Mouse (Mus musculus) stomach, embryonic 15.5 days (tissue): ENCODE measurements around the gene Nkapl. TPM values are rescaled to one million over a fixed set of nuclear protein-coding genes. Genes with fewer than 3 reads are reported as not detected.
A peak's percentile ranks its signal among the peaks of the same experiment; 100 is the strongest.
"Not testable (repeated sequence)": the region's sequence is repeated elsewhere in the genome, so short reads cannot be mapped to it uniquely, and the experiment has no call there.

Experiments
- ATAC-seq: fragments of 200-750 bp; cut with Nextera tagmentation; 2 replicates; pipeline ENCODE4 v1.8.0; 2017; ENCODE audit warnings: low read depth, moderate number of reproducible peaks, moderate TSS enrichment; ENCODE audit not compliant: insufficient read depth, low FRiP score
- H3K27ac ChIP-seq: fragments of 300-500 bp; sonication (generic); 2 replicates; pipeline ENCODE4 v1.5.1; 2015; ENCODE audit warnings: mild to moderate bottlenecking, inconsistent platforms
- H3K27me3 ChIP-seq: fragments of 300-500 bp; sonication (generic); replicated peaks from 2 replicates; pipeline ENCODE4 v1.6.1; 2015; ENCODE audit warnings: inconsistent platforms
- H3K36me3 ChIP-seq: fragments of 300-500 bp; sonication (generic); 2 replicates; pipeline ENCODE4 v1.6.1; 2015; ENCODE audit warnings: inconsistent platforms
- H3K4me1 ChIP-seq: fragments of 300-500 bp; sonication (generic); 2 replicates; pipeline ENCODE4 v1.6.1; 2015; ENCODE audit warnings: inconsistent platforms
- H3K4me2 ChIP-seq: fragments of 300-500 bp; sonication (generic); 2 replicates; pipeline ENCODE4 v1.6.1; 2015; ENCODE audit warnings: mild to moderate bottlenecking, inconsistent platforms
- H3K4me3 ChIP-seq: fragments of 300-500 bp; sonication (generic); replicated peaks from 2 replicates; pipeline ENCODE4 v1.5.1; 2015; ENCODE audit warnings: inconsistent platforms
- H3K9ac ChIP-seq: fragments of 300-500 bp; sonication (generic); 2 replicates; pipeline ENCODE4 v1.6.1; 2015; ENCODE audit warnings: inconsistent platforms
- H3K9me3 ChIP-seq: fragments of 300-500 bp; sonication (generic); 2 replicates; pipeline ENCODE4 v1.6.1; 2016; ENCODE audit warnings: inconsistent platforms
- WGBS: fragments of 180-500 bp; shearing (Covaris S2); methylation state at CpG from one replicate; pipeline ENCODE4 v1.1.7; 2015; 5-methylcytosine and 5-hydroxymethylcytosine counted together
- polyA plus RNA-seq: library from polyadenylated mRNA; unstranded; fragments of >200 nt; fragmentation: Nextera tagmentation; extraction: Ambion mirVana; gene quantifications from 2 replicates; pipeline ENCODE4 v1.2.1, GENCODE M21; 2015

Nkapl gene
- 2.4 and 2.6 TPM in 2 replicates for polyA plus RNA-seq

DNA sequence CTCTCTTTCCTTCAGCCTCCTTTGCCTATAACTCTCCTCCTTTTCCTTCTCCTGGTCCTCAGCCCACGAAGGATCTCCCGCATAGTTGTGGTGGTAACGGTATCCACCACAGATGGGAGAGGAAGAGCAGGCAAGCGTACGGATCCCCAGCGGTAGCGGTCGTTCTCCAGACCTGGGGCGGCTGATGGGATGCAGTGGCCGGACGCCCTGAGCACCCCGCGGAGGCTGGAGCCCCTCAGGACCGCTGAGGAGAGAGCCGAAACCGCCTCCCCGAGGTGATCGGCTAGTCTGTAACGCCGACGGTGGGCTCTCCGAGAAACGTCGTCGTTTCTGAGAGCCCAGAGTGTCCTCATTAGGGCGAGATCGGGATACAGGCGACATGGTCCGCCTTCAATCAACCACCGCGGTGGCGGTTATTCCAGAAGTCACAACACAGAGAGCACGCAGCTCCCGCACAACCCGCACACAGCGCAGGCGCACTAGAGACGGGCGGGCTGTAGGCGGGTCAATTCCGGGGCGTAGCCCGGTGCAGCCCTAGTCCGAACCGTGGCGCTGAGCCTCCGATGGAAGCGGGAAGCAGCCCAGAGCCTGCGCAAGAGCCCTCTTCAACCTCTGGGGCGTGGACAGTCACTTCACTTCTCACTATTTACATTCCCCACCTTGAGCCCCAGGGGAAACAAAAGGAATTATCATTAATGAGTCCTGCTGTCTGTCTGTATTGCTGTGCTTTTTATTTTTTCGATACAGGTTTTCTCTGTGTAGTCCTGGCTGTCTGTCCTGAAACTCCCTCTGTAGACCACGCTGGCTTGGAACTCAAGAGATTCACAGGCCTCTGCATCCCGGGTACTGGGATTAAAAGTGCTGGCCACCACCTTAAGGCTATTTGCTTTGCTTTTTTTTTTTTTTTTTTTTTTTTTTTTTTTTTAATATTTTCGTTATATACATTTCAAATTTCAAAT lies at the start of gene Nkapl:
TSS of gene Nkapl (minus strand) at position 449 of the 959 bp plus-strand sequence.
- peak; percentile 100 for ATAC-seq
- H3K27me3 ChIP-seq = 0 out of 2 replicates have a peak, but pooled peaks cover 3% of the 10 kb centered on the region
- H3K36me3 ChIP-seq = no peaks in the 10 kb centered on the region
- H3K4me1 ChIP-seq = no peaks in the 10 kb centered on the region
- H3K4me2 ChIP-seq = peak within 1 kb of the TSS; percentile 96
- H3K9ac ChIP-seq = peak within 1 kb of the TSS; percentile 60
- WGBS = under 1% methylated on average over 53 of the region's 54 CpGs
- no peaks in the 10 kb centered on the region for H3K9me3 ChIP-seq
- peak within 1 kb of the TSS; percentile 66 for H3K4me3 ChIP-seq
- peak within 1 kb of the TSS; percentile 38; the same call in 1 of the 2 replicates for H3K27ac ChIP-seq

DNA sequence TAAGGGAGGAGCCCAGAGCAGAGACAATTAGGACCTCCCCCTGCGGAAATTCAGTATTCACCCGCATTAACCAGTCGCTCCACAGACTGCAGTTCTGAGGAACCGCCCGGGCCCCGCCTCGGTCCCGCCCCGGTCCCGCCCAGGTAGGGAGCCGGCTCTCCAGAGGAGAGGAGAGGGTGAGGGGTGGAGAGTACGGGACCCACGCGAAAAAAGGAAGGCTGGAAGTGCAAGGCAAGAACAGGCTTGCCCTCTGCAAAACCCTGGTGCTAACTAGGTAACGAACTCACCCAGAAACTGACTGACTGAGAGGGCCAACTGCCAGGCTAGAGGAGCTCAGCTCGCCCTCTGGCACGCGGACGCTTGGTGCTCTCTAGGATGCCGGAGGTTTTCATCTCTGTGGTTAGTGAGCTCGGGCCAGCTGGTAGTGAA lies 37.9 kb upstream of the Nkapl start:
- no peaks in the 10 kb centered on the region for H3K36me3 ChIP-seq
- no peaks in the 10 kb centered on the region for H3K9me3 ChIP-seq
- peak overlapping the region; percentile 30; the same call in 1 of the 2 replicates for H3K9ac ChIP-seq
- H3K27me3 ChIP-seq = no peaks in the 10 kb centered on the region
- WGBS = 0% methylated on average over 21 of the region's 21 CpGs
- H3K4me3 ChIP-seq = peak overlapping the region; percentile 61
- peak overlapping the region; percentile 87 for H3K27ac ChIP-seq
- peaks cover 4% of the 10 kb centered on the region; the same call in 1 of the 2 replicates for H3K4me1 ChIP-seq
- ATAC-seq = peak; percentile 98
- H3K4me2 ChIP-seq = peak overlapping the region; percentile 56

DNA sequence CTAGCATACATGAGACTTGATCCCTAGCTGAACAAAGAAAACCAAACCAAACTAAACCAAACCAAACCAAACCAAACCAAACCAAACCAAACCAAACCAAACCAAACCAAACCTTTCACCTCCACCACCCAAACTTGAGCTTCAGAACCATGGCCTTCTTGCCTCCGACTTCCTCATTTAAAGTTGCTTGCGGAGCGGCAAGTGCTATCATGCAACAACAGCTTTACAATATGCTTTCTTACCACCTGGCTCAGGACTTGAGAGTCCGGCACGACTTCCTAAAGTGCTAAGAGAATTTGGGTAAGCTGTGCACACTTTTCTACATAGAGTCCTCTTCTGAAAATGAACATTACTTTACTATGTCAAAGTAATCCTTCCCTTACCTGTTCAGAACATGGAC lies 34.0 kb upstream of the Nkapl start:
- Histone ChIP-seq H3K27me3 (no peaks in the 10 kb centered on the region), H3K4me1 (peaks cover 4% of the 10 kb centered on the region; the same call in 1 of the 2 replicates), H3K27ac (no peak overlapping the region), H3K9me3 (no peaks in the 10 kb centered on the region), H3K4me3 (no peak overlapping the region), H3K9ac (no peak overlapping the region), H3K36me3 (no peaks in the 10 kb centered on the region), H3K4me2 (no peak overlapping the region)
- 93% methylated on average over 5 of the region's 5 CpGs for WGBS
- ATAC-seq = no peak

GRCm38 (mm10) chr13:21501182-21501581 lies 32.9 kb upstream of the Nkapl start, which contains the start of gene Gm11273:
Gm11273 (minus strand) TSS chr13:21501418.
- not testable (repeated sequence) for H3K4me1 ChIP-seq, H3K9me3 ChIP-seq, H3K4me2 ChIP-seq, H3K36me3 ChIP-seq, H3K4me3 ChIP-seq, ATAC-seq, H3K27ac ChIP-seq, H3K27me3 ChIP-seq, H3K9ac ChIP-seq
- WGBS = 91% methylated on average over 17 of the region's 17 CpGs

- no peak within 1 kb of the TSS for H3K27ac ChIP-seq
- no peaks in the 10 kb centered on the region for H3K27me3 ChIP-seq
- H3K4me2 ChIP-seq = no peak within 1 kb of the TSS
- no peak within 1 kb of the TSS for H3K4me3 ChIP-seq
- H3K36me3 ChIP-seq = no peaks in the 10 kb centered on the region
- no peak for ATAC-seq
- WGBS = 89% methylated on average over 21 of the region's 21 CpGs
- H3K4me1 ChIP-seq = no peaks in the 10 kb centered on the region
- H3K9me3 ChIP-seq = no peaks in the 10 kb centered on the region
- no peak within 1 kb of the TSS for H3K9ac ChIP-seq
Measured at GRCm38 (mm10) chr13:21495080-21495479, 26.8 kb upstream of the Nkapl start, which contains the start of gene AK157302. AK157302 (plus strand) TSS chr13:21495223.

GRCm38 (mm10) chr13:21492847-21493246 lies 24.5 kb upstream of the Nkapl start:
- no peak overlapping the region for H3K4me2 ChIP-seq
- H3K9me3 ChIP-seq = no peaks in the 10 kb centered on the region
- no peak overlapping the region for H3K27ac ChIP-seq
- no peak for ATAC-seq
- no peaks in the 10 kb centered on the region for H3K36me3 ChIP-seq
- H3K4me1 ChIP-seq = no peaks in the 10 kb centered on the region
- WGBS = 89% methylated on average over 5 of the region's 5 CpGs
- no peaks in the 10 kb centered on the region for H3K27me3 ChIP-seq
- H3K9ac ChIP-seq = no peak overlapping the region
- no peak overlapping the region for H3K4me3 ChIP-seq

- WGBS = 84% methylated on average over 1 of the region's 1 CpGs
- H3K9ac ChIP-seq = no peak overlapping the region
- no peak overlapping the region for H3K4me2 ChIP-seq
- no peaks in the 10 kb centered on the region for H3K36me3 ChIP-seq
- H3K27me3 ChIP-seq = no peaks in the 10 kb centered on the region
- H3K4me3 ChIP-seq = no peak overlapping the region
- no peaks in the 10 kb centered on the region for H3K4me1 ChIP-seq
- no peak for ATAC-seq
- no peaks in the 10 kb centered on the region for H3K9me3 ChIP-seq
- H3K27ac ChIP-seq = no peak overlapping the region
Measured at GRCm38 (mm10) chr13:21486881-21487280, 18.6 kb upstream of the Nkapl start.

- H3K9me3 ChIP-seq, H3K4me1 ChIP-seq, H3K27me3 ChIP-seq, H3K36me3 ChIP-seq: not testable (repeated sequence)
- ATAC-seq = peak; percentile 73
- H3K27ac ChIP-seq = peak within 1 kb of the TSS; percentile 89
- peak within 1 kb of the TSS; percentile 66 for H3K4me2 ChIP-seq
- 4% methylated on average over 30 of the region's 31 CpGs for WGBS
- H3K9ac ChIP-seq = peak within 1 kb of the TSS; percentile 46
- H3K4me3 ChIP-seq = peak within 1 kb of the TSS; percentile 57
Measured at GRCm38 (mm10) chr13:21478759-21479670, 10.7 kb upstream of the Nkapl start, which contains the start of the genes Zkscan4 and Gm10065. Zkscan4 (plus strand) TSS chr13:21478907. Gm10065 (minus strand) TSS chr13:21479441.

- ATAC-seq = no peak
- no peaks in the 10 kb centered on the region for H3K36me3 ChIP-seq
- no peaks in the 10 kb centered on the region for H3K4me1 ChIP-seq
- no peak overlapping the region for H3K9ac ChIP-seq
- H3K4me2 ChIP-seq = no peak overlapping the region
- H3K27me3 ChIP-seq = 0 out of 2 replicates have a peak, but pooled peaks cover 3% of the 10 kb centered on the region
- H3K9me3 ChIP-seq = no peaks in the 10 kb centered on the region
- H3K4me3 ChIP-seq = no peak overlapping the region
- 32% methylated on average over 4 of the region's 4 CpGs for WGBS
- H3K27ac ChIP-seq = no peak overlapping the region
Measured at GRCm38 (mm10) chr13:21472427-21472826, 4.1 kb upstream of the Nkapl start.

- H3K4me3 ChIP-seq = peak overlapping the region; percentile 66; the same call in 1 of the 2 replicates
- ATAC-seq = no peak
Measured at GRCm38 (mm10) chr13:21469097-21469496, 788 bp upstream of the Nkapl start.

GRCm38 (mm10) chr13:21467336-21467735 lies 973 bp downstream of the Nkapl start:
- 0 out of 2 replicates have a peak, but pooled peaks cover 3% of the 10 kb centered on the region for H3K27me3 ChIP-seq
- no peaks in the 10 kb centered on the region for H3K9me3 ChIP-seq
- H3K4me2 ChIP-seq = no peak overlapping the region
- no peaks in the 10 kb centered on the region for H3K4me1 ChIP-seq
- no peaks in the 10 kb centered on the region for H3K36me3 ChIP-seq
- H3K4me3 ChIP-seq = no peak overlapping the region
- H3K27ac ChIP-seq = no peak overlapping the region
- no peak overlapping the region for H3K9ac ChIP-seq
- no peak for ATAC-seq
- 82% methylated on average over 10 of the region's 10 CpGs for WGBS

More at GRCm38 (mm10) chr13:21469097-21469496, 788 bp upstream of the Nkapl start:
- Histone ChIP-seq H3K27ac (no peak overlapping the region), H3K27me3 (0 out of 2 replicates have a peak, but pooled peaks cover 3% of the 10 kb centered on the region), H3K9ac (no peak overlapping the region), H3K4me1 (no peaks in the 10 kb centered on the region), H3K9me3 (no peaks in the 10 kb centered on the region), H3K4me2 (peak overlapping the region; percentile 96; the same call in 1 of the 2 replicates), H3K36me3 (no peaks in the 10 kb centered on the region)
- WGBS = 32% methylated on average over 9 of the region's 9 CpGs
